Mouse (Mus musculus) cerebellum, adult 2 months (tissue): ENCODE data around the gene 2010003K11Rik.

ENCODE experiments used
- CTCF ChIP-seq: fragments of 200-500 bp; IDR thresholded peaks from 2 replicates; pipeline ENCODE4 v1.5.1; 2011; ENCODE audit warnings: low read depth, mild to moderate bottlenecking, control low read depth, low read length, moderate library complexity, borderline replicate concordance; ENCODE audit not compliant: insufficient read depth
- POLR2A ChIP-seq: fragments of 200-500 bp; IDR thresholded peaks from 2 replicates; pipeline ENCODE4 v1.6.1; 2011; ENCODE audit warnings: low read length, control low read depth, borderline replicate concordance; ENCODE audit not compliant: insufficient read depth

GRCm38 (mm10) chr19:4485006-4485405, 13.4 kb downstream of the 2010003K11Rik start:
- TF ChIP-seq POLR2A, result no peak
- TF ChIP-seq CTCF, result no peak
